Mouse (Mus musculus): ENCODE measurements around the gene Ptprd. TPM values are rescaled to one million over a fixed set of nuclear protein-coding genes. Genes with fewer than 3 reads are reported as not detected.
A peak's percentile ranks its signal among the peaks of the same experiment; 100 is the strongest.

Gene Ptprd
- polyA plus RNA-seq, 1 experiment from 2014 or later = 18.6 TPM

DNA sequence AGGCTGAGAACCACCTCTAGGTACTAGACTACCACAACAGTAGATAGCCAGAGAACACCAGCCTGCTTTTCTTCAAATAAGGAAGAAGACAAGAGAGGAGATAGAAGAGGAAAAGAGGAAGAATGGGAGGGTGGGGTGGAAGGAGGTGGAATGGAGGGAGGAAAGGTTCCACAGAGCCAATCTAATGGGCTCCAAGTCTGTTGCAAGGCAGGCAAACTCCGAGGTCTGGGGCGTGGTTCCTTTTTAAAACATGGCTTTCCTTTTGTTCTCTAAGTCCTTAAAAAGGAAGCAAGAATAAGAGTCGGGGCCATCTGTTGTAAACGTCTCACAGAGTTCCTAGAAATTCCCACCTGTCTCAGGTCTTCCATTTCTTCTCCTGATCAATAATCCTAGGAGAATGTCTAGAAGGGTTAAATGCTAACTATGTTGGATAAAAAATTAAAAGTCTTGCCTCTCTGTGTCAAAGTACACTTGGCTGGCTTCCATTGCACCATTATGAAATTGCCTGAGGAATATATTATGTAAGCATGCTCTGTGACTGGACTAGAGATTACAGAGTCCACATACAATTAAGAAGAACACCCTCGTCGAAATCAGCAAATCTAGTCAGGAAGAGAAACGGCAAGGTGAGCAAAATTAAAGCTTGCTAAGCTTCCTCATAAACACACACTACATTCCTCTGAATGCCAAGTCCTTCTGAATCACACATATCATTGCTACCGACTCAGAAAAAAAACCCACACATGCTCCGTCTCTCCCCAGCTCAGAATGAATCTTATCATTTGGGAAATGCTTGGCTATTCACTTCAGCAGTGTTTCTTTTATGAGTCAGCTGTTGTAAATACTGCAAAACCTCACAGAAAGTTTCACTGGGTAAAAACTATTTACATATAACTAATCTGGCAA is 1787.2 kb downstream of the Ptprd start:
- DNase-seq (ENCODE audit: low spot score, missing footprints) = no peak
- H3K36me3 ChIP-seq (ENCODE audit: control insufficient read depth, insufficient read depth, low read length) = no peaks in the 10 kb centered on the region
- H3K4me1 ChIP-seq (ENCODE audit: control insufficient read depth, insufficient read depth, low read length) = no peaks in the 10 kb centered on the region
- H3K27me3 ChIP-seq (ENCODE audit: control insufficient read depth, insufficient read depth, low read length) = no peaks in the 10 kb centered on the region
- no peak overlapping the region for H3K9ac ChIP-seq (ENCODE audit: low read length)
- 90% methylated on average over 9 of the region's 9 CpGs for WGBS
- no peak for ATAC-seq (ENCODE audit: low FRiP score)
- no peaks in the 10 kb centered on the region for H3K9me3 ChIP-seq (ENCODE audit: control insufficient read depth, low read length)
- no peak overlapping the region for H3K4me3 ChIP-seq (ENCODE audit: low read depth, low read length)
- H3K27ac ChIP-seq (ENCODE audit: low read depth, low read length) = no peak overlapping the region
- H3K4me2 ChIP-seq = no peak overlapping the region

DNA sequence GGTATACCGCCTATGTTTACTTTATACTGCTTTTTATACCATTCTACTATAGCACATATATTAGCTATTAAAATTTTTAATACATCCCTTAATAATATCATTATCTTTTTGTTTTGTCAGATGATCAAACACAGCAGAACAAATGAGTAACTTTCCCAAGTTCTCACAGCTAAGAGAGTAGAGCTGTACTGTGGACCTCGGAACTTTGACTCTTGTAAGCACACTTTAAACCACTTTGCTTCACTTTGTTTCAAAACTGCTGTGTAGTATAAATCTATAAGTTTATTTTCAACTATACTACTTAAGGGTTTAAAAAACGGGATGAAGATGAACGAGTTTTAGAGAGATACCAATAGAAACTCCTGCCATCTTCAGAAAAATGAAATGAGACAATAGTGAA is 1789.6 kb downstream of the Ptprd start:
- H3K27me3 ChIP-seq (ENCODE audit: control insufficient read depth, insufficient read depth, low read length) = no peaks in the 10 kb centered on the region
- WGBS = 87% methylated on average over 4 of the region's 4 CpGs
- DNase-seq (ENCODE audit: low spot score, missing footprints) = no peak

DNA sequence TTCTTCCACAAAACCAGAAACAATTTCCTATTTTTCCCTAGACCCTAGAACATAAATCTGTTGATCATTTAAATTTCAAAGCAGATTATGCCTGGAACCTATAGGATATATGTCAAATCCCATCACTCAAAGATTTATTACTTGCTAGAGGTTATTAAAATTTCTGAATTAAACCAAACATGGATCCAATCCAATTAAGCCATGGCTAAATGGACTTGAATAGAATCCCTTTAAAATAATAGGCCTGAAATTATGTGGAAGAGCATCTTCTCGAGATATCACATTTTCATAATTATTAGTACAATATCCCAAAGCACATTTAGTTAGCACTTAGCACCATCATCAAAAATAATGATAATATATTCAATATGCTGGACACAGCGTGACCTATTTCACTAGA is 1792.1 kb downstream of the Ptprd start:
- WGBS = 72% methylated on average over 2 of the region's 2 CpGs
- DNase-seq (ENCODE audit: low spot score, missing footprints) = no peak
- no peak for ATAC-seq (ENCODE audit: low FRiP score)
- Histone ChIP-seq H3K9ac (ENCODE audit: low read length) (no peak overlapping the region), H3K9me3 (ENCODE audit: control insufficient read depth, low read length) (no peaks in the 10 kb centered on the region), H3K27ac (ENCODE audit: low read depth, low read length) (no peak overlapping the region), H3K4me2 (no peak overlapping the region), H3K27me3 (ENCODE audit: control insufficient read depth, insufficient read depth, low read length) (no peaks in the 10 kb centered on the region), H3K36me3 (ENCODE audit: control insufficient read depth, insufficient read depth, low read length) (no peaks in the 10 kb centered on the region), H3K4me1 (ENCODE audit: control insufficient read depth, insufficient read depth, low read length) (no peaks in the 10 kb centered on the region), H3K4me3 (ENCODE audit: low read depth, low read length) (no peak overlapping the region)

More for the DNA sequence above, 1789.6 kb downstream of the Ptprd start:
- no peaks in the 10 kb centered on the region for H3K36me3 ChIP-seq (ENCODE audit: control insufficient read depth, insufficient read depth, low read length)
- no peak overlapping the region for H3K4me3 ChIP-seq (ENCODE audit: low read depth, low read length)
- H3K4me2 ChIP-seq = no peak overlapping the region
- no peaks in the 10 kb centered on the region for H3K9me3 ChIP-seq (ENCODE audit: control insufficient read depth, low read length)
- no peak overlapping the region for H3K27ac ChIP-seq (ENCODE audit: low read depth, low read length)
- H3K9ac ChIP-seq (ENCODE audit: low read length) = no peak overlapping the region
- no peaks in the 10 kb centered on the region for H3K4me1 ChIP-seq (ENCODE audit: control insufficient read depth, insufficient read depth, low read length)
- ATAC-seq (ENCODE audit: low FRiP score) = no peak

DNA sequence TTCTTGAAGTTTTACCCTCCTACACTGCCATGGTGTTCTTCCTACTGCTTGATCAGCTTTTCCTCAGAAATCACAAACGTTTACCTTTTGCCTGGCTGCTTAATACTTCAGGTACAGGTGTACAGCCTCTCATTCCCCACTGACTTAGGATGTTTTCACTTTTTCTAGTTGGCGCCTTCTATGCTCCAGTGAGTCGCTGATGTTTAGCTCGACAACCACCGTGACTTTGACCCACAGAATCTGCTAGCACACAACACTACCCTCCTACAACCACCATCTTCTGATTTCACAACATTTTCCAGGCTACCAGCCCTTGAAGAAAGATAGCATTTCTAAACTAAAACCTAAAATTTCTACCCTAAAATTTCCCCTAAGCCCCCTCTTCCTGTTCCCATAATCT is 1794.1 kb downstream of the Ptprd start:
- Histone ChIP-seq H3K9ac (ENCODE audit: low read length) (no peak overlapping the region), H3K27ac (ENCODE audit: low read depth, low read length) (no peak overlapping the region), H3K9me3 (ENCODE audit: control insufficient read depth, low read length) (no peaks in the 10 kb centered on the region), H3K36me3 (ENCODE audit: control insufficient read depth, insufficient read depth, low read length) (no peaks in the 10 kb centered on the region), H3K4me2 (no peak overlapping the region), H3K4me3 (ENCODE audit: low read depth, low read length) (no peak overlapping the region), H3K4me1 (ENCODE audit: control insufficient read depth, insufficient read depth, low read length) (no peaks in the 10 kb centered on the region), H3K27me3 (ENCODE audit: control insufficient read depth, insufficient read depth, low read length) (no peaks in the 10 kb centered on the region)
- DNase-seq (ENCODE audit: low spot score, missing footprints) (no peak), ATAC-seq (ENCODE audit: low FRiP score) (no peak)
- WGBS = 91% methylated on average over 5 of the region's 5 CpGs

DNA sequence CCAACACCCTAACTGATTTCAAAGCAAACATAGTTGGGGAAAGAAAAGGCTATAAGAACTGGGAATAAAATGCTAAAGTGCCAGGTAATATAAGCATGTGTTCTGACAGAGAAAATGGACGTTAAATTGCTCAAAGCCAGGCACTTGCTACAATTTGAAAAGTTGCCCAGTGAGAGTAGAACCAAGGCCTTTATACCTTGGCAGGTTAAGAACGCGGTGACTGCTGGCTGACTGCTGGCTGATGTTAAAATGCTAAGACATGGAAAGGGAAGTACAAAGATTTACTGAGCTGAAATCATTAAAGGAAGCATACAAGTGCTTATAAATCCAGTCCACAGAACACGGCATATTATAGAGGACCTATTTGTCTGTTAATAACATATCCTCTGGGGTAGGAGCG is 1796.1 kb downstream of the Ptprd start:
- Histone ChIP-seq H3K36me3 (ENCODE audit: control insufficient read depth, insufficient read depth, low read length) (no peaks in the 10 kb centered on the region), H3K27me3 (ENCODE audit: control insufficient read depth, insufficient read depth, low read length) (no peaks in the 10 kb centered on the region), H3K4me3 (ENCODE audit: low read depth, low read length) (no peak overlapping the region), H3K27ac (ENCODE audit: low read depth, low read length) (no peak overlapping the region), H3K4me2 (no peak overlapping the region), H3K9me3 (ENCODE audit: control insufficient read depth, low read length) (no peaks in the 10 kb centered on the region), H3K9ac (ENCODE audit: low read length) (no peak overlapping the region), H3K4me1 (ENCODE audit: control insufficient read depth, insufficient read depth, low read length) (no peaks in the 10 kb centered on the region)
- ATAC-seq (ENCODE audit: low FRiP score) (no peak), DNase-seq (ENCODE audit: low spot score, missing footprints) (no peak)
- WGBS = 91% methylated on average over 5 of the region's 5 CpGs

DNA sequence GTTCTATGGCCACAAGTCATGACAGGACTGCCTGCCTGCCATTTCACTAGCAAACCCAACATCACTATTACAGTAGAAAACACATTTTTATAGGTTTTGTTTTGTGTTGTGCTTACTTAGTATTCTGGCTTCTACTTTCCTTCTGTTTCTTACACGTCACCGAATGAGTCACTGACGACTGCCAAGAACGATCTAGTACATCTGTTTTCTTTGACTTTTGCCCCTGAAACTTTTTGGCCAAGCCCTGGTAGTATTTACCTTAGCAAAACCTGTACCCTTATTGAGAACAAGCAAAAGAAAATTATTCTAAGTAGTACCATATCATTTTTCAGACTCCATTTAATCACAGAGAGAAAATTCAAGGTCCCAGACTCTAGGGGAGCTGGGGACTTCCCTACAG is 1797.2 kb downstream of the Ptprd start:
- H3K4me3 ChIP-seq (ENCODE audit: low read depth, low read length) = no peak overlapping the region
- DNase-seq (ENCODE audit: low spot score, missing footprints) (no peak), ATAC-seq (ENCODE audit: low FRiP score) (no peak)
- H3K27ac ChIP-seq (ENCODE audit: low read depth, low read length) = no peak overlapping the region
- H3K36me3 ChIP-seq (ENCODE audit: control insufficient read depth, insufficient read depth, low read length) = no peaks in the 10 kb centered on the region
- no peaks in the 10 kb centered on the region for H3K27me3 ChIP-seq (ENCODE audit: control insufficient read depth, insufficient read depth, low read length)
- no peaks in the 10 kb centered on the region for H3K9me3 ChIP-seq (ENCODE audit: control insufficient read depth, low read length)
- H3K4me2 ChIP-seq = no peak overlapping the region
- H3K4me1 ChIP-seq (ENCODE audit: control insufficient read depth, insufficient read depth, low read length) = peaks cover 3% of the 10 kb centered on the region; the same call in 1 of the 2 replicates
- WGBS = 84% methylated on average over 4 of the region's 4 CpGs
- no peak overlapping the region for H3K9ac ChIP-seq (ENCODE audit: low read length)

DNA sequence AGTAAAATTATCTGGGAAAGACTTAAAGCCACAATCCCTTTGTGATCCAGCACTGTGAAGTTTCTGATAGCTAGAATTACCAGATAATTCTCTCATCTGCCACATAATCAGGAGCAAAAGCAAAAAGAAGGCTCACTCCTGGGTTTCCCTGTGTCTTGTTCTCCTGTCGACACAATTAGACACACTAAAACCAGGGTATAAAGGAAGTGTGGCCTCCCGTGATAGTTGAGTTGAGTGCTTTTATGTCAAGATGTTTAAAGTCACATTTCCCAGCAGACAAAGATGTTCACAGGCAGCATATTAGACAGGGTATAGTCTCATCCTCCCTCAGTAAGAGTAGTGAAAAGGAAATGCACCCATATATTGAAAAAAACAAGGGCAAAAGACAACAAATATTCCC is 1801.7 kb downstream of the Ptprd start:
- 27% methylated on average over 2 of the region's 2 CpGs for WGBS
- no peak overlapping the region for H3K4me2 ChIP-seq

DNA sequence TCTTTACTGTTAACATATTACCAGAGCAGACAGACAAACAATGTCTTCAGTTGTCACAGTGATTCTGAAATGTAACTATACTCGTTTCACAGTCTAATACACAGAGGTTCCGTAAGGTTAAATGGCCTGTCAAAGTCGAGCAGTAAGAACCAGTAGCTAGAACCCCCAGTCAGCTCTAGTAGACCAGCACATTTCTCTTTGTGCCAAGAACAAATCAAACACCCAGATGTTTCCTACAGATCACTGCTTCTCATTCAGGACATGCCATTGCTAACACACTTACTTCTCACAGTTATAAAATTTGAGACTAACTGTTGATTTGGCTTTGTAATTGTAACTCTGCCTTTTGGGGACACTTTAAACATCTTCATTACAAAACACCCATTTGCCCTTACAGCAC is 1802.6 kb downstream of the Ptprd start:
- peaks cover 8% of the 10 kb centered on the region for H3K4me1 ChIP-seq (ENCODE audit: control insufficient read depth, insufficient read depth, low read length)
- ATAC-seq (ENCODE audit: low FRiP score) = no peak

More for the DNA sequence above, 1801.7 kb downstream of the Ptprd start:
- Histone ChIP-seq H3K9ac (ENCODE audit: low read length) (no peak overlapping the region), H3K27me3 (ENCODE audit: control insufficient read depth, insufficient read depth, low read length) (no peaks in the 10 kb centered on the region), H3K4me1 (ENCODE audit: control insufficient read depth, insufficient read depth, low read length) (peaks cover 8% of the 10 kb centered on the region), H3K9me3 (ENCODE audit: control insufficient read depth, low read length) (no peaks in the 10 kb centered on the region), H3K27ac (ENCODE audit: low read depth, low read length) (no peak overlapping the region), H3K4me3 (ENCODE audit: low read depth, low read length) (no peak overlapping the region), H3K36me3 (ENCODE audit: control insufficient read depth, insufficient read depth, low read length) (no peaks in the 10 kb centered on the region)
- DNase-seq (ENCODE audit: low spot score, missing footprints) (no peak), ATAC-seq (ENCODE audit: low FRiP score) (peak; percentile 57)

DNA sequence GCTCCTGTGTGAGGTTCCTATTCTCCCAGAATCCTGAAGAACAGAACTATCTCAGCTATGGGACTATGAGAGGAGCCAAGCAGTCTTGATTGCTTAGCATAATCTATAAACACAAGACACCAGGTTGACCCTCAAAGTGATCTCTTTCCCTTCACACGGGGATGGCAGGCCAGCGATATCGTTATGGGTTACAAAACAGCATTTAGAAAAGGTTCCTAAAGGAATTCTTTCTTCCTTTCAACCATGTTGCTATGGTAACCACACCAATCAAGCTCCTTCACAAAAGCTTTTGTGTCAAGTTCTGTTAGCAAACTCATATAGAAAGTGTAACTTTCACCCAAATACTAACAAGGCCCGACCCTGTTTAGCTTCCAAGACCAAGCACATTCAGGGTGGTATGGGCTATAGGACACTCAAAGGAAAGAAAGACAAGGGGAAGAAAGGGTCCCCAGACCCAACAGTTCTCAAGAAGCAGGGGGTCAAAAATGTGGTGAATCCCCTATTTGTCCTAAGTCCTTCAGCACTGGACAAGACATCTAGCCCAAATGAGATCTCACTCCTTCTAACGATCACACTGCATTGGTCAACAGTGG is 1805.8 kb downstream of the Ptprd start:
- DNase-seq (ENCODE audit: low spot score, missing footprints) = peak; percentile 88
- peaks cover 8% of the 10 kb centered on the region for H3K4me1 ChIP-seq (ENCODE audit: control insufficient read depth, insufficient read depth, low read length)

More for the DNA sequence above, 1802.6 kb downstream of the Ptprd start:
- 45% methylated on average over 3 of the region's 3 CpGs for WGBS
- Histone ChIP-seq H3K36me3 (ENCODE audit: control insufficient read depth, insufficient read depth, low read length) (no peaks in the 10 kb centered on the region), H3K27ac (ENCODE audit: low read depth, low read length) (no peak overlapping the region), H3K4me3 (ENCODE audit: low read depth, low read length) (no peak overlapping the region), H3K9ac (ENCODE audit: low read length) (no peak overlapping the region), H3K9me3 (ENCODE audit: control insufficient read depth, low read length) (no peaks in the 10 kb centered on the region), H3K4me2 (no peak overlapping the region), H3K27me3 (ENCODE audit: control insufficient read depth, insufficient read depth, low read length) (no peaks in the 10 kb centered on the region)
- no peak for DNase-seq (ENCODE audit: low spot score, missing footprints)

More for the DNA sequence above, 1805.8 kb downstream of the Ptprd start:
- 21% methylated on average over 5 of the region's 5 CpGs for WGBS
- Histone ChIP-seq H3K36me3 (ENCODE audit: control insufficient read depth, insufficient read depth, low read length) (no peaks in the 10 kb centered on the region), H3K27me3 (ENCODE audit: control insufficient read depth, insufficient read depth, low read length) (no peaks in the 10 kb centered on the region), H3K9me3 (ENCODE audit: control insufficient read depth, low read length) (no peaks in the 10 kb centered on the region), H3K4me2 (no peak overlapping the region), H3K27ac (ENCODE audit: low read depth, low read length) (no peak overlapping the region), H3K9ac (ENCODE audit: low read length) (no peak overlapping the region), H3K4me3 (ENCODE audit: low read depth, low read length) (no peak overlapping the region)
- peak; percentile 63 for ATAC-seq (ENCODE audit: low FRiP score)

Measured in midbrain, embryonic 11.5 days (tissue).